Mouse (Mus musculus) heart, embryonic 11.5 days (tissue): ENCODE data around the gene Sema6d. TPM values are rescaled to one million over a fixed set of nuclear protein-coding genes. Genes with fewer than 3 reads are reported as not detected.

Source experiments
- ATAC-seq: fragments of 200-750 bp; cut with Nextera tagmentation; replicated peaks from 2 replicates; pipeline ENCODE4 v1.8.0; 2017; ENCODE audit warnings: moderate library complexity; ENCODE audit not compliant: insufficient number of reproducible peaks, low FRiP score, low TSS enrichment
- H3K27ac ChIP-seq: fragments of 300-500 bp; sonication (generic); 2 replicates; pipeline ENCODE4 v1.5.1; 2014; ENCODE audit warnings: mild to moderate bottlenecking, low read depth, low read length
- H3K27me3 ChIP-seq: fragments of 300-500 bp; sonication (generic); 2 replicates; pipeline ENCODE4 v1.6.1; 2014; ENCODE audit warnings: mild to moderate bottlenecking, low read length, mixed read lengths; ENCODE audit not compliant: control insufficient read depth, insufficient read depth
- H3K36me3 ChIP-seq: fragments of 300-500 bp; sonication (generic); 2 replicates; pipeline ENCODE4 v1.6.1; 2014; ENCODE audit warnings: mild to moderate bottlenecking, low read length, moderate library complexity, mixed read lengths; ENCODE audit not compliant: control insufficient read depth, insufficient read depth
- H3K4me1 ChIP-seq: fragments of 300-500 bp; sonication (generic); 2 replicates; pipeline ENCODE4 v1.6.1; 2014; ENCODE audit warnings: low read length; ENCODE audit not compliant: control insufficient read depth, insufficient read depth
- H3K4me2 ChIP-seq: fragments of 300-500 bp; sonication (generic); 2 replicates; pipeline ENCODE4 v1.6.1; 2014; ENCODE audit warnings: mild to moderate bottlenecking, moderate library complexity
- H3K4me3 ChIP-seq: fragments of 300-500 bp; sonication (generic); 2 replicates; pipeline ENCODE4 v1.5.1; 2014; ENCODE audit warnings: low read depth, low read length
- H3K9ac ChIP-seq: fragments of 300-500 bp; sonication (generic); 2 replicates; pipeline ENCODE4 v1.6.1; 2014; ENCODE audit warnings: mild to moderate bottlenecking, low read depth, low read length, moderate library complexity
- H3K9me3 ChIP-seq: fragments of 300-500 bp; sonication (generic); replicated peaks from 2 replicates; pipeline ENCODE4 v1.6.1; 2016; ENCODE audit warnings: low read length; ENCODE audit not compliant: control insufficient read depth
- WGBS: fragments of 180-500 bp; shearing (Covaris S2); extraction: QIAGEN DNeasy Blood & Tissue Kit; methylation state at CpG from one replicate; pipeline ENCODE4 v1.1.7; 2014; ENCODE audit not compliant: insufficient replicate concordance; 5-methylcytosine and 5-hydroxymethylcytosine counted together
- polyA plus RNA-seq: library from polyadenylated mRNA; unstranded; fragments of >200 nt; fragmentation: Nextera tagmentation; extraction: Ambion mirVana; gene quantifications from 2 replicates; pipeline ENCODE4 v1.2.1, GENCODE M21; 2014

Sema6d gene
- polyA plus RNA-seq, 1 experiment from 2014 or later: 24.9 TPM

GRCm38 (mm10) chr2:124684481-124684901 lies 594.7 kb downstream of the Sema6d start:
- no peaks in the 10 kb centered on the region for H3K27me3 ChIP-seq
- H3K27ac ChIP-seq: no peak overlapping the region
- H3K9ac ChIP-seq: no peak overlapping the region
- no peaks in the 10 kb centered on the region for H3K36me3 ChIP-seq
- H3K4me2 ChIP-seq: no peak overlapping the region
- 67% methylated on average over 5 of the region's 5 CpGs for WGBS
- H3K9me3 ChIP-seq: no peaks in the 10 kb centered on the region
- H3K4me1 ChIP-seq: no peaks in the 10 kb centered on the region
- H3K4me3 ChIP-seq: no peak overlapping the region
- no peak for ATAC-seq

GRCm38 (mm10) chr2:124690372-124690771 lies 600.6 kb downstream of the Sema6d start:
- Histone ChIP-seq H3K9ac (no peak overlapping the region), H3K4me3 (no peak overlapping the region), H3K36me3 (no peaks in the 10 kb centered on the region), H3K4me1 (no peaks in the 10 kb centered on the region), H3K27me3 (no peaks in the 10 kb centered on the region), H3K4me2 (no peak overlapping the region), H3K9me3 (no peaks in the 10 kb centered on the region), H3K27ac (no peak overlapping the region)
- no peak for ATAC-seq
- WGBS: 86% methylated on average over 1 of the region's 1 CpGs

- Histone ChIP-seq H3K4me3 (no peak overlapping the region), H3K9me3 (no peaks in the 10 kb centered on the region), H3K27ac (no peak overlapping the region), H3K36me3 (no peaks in the 10 kb centered on the region), H3K4me1 (no peaks in the 10 kb centered on the region), H3K27me3 (no peaks in the 10 kb centered on the region), H3K4me2 (no peak overlapping the region), H3K9ac (no peak overlapping the region)
- ATAC-seq: no peak
- WGBS: 86% methylated on average over 10 of the region's 10 CpGs
Observed at GRCm38 (mm10) chr2:124702621-124703020, 612.9 kb downstream of the Sema6d start.

- no peaks in the 10 kb centered on the region for H3K9me3 ChIP-seq
- peak overlapping the region; percentile 54; the same call in 1 of the 2 replicates for H3K27ac ChIP-seq
- H3K4me1 ChIP-seq: no peaks in the 10 kb centered on the region
- H3K4me2 ChIP-seq: no peak overlapping the region
- no peak overlapping the region for H3K4me3 ChIP-seq
- no peak overlapping the region for H3K9ac ChIP-seq
- peak; percentile 67 for ATAC-seq
- no peaks in the 10 kb centered on the region for H3K27me3 ChIP-seq
- 66% methylated on average over 4 of the region's 4 CpGs for WGBS
- no peaks in the 10 kb centered on the region for H3K36me3 ChIP-seq
Observed at GRCm38 (mm10) chr2:124704922-124705321, 615.2 kb downstream of the Sema6d start.

DNA sequence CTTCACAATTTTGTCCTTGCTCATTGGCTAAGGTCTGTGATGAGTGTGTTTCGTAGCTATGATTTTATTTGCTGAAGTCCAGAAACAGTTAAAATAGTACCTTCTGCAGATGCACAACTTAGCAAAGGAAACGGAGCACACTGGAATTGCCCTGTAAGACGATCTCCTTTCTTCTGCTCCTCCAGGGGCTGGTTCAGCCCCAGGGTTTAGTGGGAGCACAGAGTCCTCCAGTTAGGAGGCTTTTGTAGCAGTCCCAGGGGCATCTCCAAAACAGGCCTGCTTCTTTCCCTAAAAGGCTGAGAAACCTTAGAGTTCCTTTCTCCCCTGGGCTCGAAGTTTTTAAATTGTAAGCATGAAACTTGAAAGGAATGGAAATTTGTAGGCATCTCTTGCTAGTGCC lies 616.0 kb downstream of the Sema6d start:
- no peaks in the 10 kb centered on the region for H3K36me3 ChIP-seq

GRCm38 (mm10) chr2:124706896-124707295 lies 617.1 kb downstream of the Sema6d start:
- Histone ChIP-seq H3K27me3 (no peaks in the 10 kb centered on the region), H3K4me1 (no peaks in the 10 kb centered on the region), H3K9ac (no peak overlapping the region), H3K36me3 (no peaks in the 10 kb centered on the region), H3K9me3 (no peaks in the 10 kb centered on the region), H3K27ac (no peak overlapping the region), H3K4me2 (no peak overlapping the region), H3K4me3 (no peak overlapping the region)
- ATAC-seq: no peak
- WGBS: 63% methylated on average over 7 of the region's 7 CpGs

More for the DNA sequence above, 616.0 kb downstream of the Sema6d start:
- Histone ChIP-seq H3K27ac (0 out of 2 replicates have a peak overlapping the region, but pooled peaks have one; percentile 35), H3K27me3 (no peaks in the 10 kb centered on the region), H3K9ac (no peak overlapping the region), H3K4me1 (no peaks in the 10 kb centered on the region), H3K4me2 (no peak overlapping the region), H3K9me3 (no peaks in the 10 kb centered on the region), H3K4me3 (no peak overlapping the region)
- WGBS: 39% methylated on average over 4 of the region's 4 CpGs
- no peak for ATAC-seq
